Mouse (Mus musculus): Measurements from ENCODE around the gene Nsd2. TPM values are rescaled to one million over a fixed set of nuclear protein-coding genes. Genes with fewer than 3 reads are reported as not detected.
"Not testable (repeated sequence)": the region's sequence is repeated elsewhere in the genome, so short reads cannot be mapped to it uniquely, and the experiment has no call there.

The Nsd2 gene
- total RNA-seq, 1 experiment from 2014 or later = 55.2 TPM

DNA sequence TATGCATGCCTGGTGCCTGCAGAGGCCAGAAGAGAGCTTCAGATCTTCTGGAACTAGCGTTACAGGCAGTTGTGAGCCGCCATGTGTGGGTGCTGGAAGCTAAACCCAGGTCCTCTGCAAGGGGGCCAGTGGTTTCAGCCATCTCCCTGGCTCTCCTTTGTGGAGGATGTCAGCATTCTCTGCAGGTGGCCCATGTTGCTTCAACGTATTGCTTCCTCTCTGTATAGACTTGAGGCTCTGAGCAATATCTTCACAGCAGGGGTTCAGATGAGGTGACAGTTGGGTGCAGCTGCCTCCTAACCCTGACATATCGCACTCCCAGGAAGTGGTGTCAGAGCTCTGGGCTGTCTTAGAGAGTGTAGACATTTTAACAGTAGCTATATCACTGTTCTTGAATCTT is 30.9 kb downstream of the Nsd2 start:
- no peak for DNase-seq

DNA sequence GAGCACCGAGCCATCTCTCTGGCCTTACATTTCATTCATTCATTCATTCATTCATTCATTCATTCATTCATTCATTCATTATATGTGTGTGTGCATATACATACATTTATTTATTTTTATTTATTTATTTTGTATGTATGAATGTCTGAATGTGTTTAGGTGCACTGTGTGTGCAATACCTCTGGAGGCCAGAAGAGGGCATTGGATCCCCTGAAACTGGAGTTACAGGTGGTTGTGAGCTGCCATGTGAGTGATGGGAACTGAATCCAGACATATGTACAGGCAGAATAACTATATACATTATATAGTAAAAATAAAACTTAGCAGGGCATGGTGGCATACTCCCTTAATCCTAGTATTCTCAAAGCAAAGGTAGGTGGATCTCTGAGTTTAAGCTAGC is 32.6 kb downstream of the Nsd2 start:
- DNase-seq = no peak

DNA sequence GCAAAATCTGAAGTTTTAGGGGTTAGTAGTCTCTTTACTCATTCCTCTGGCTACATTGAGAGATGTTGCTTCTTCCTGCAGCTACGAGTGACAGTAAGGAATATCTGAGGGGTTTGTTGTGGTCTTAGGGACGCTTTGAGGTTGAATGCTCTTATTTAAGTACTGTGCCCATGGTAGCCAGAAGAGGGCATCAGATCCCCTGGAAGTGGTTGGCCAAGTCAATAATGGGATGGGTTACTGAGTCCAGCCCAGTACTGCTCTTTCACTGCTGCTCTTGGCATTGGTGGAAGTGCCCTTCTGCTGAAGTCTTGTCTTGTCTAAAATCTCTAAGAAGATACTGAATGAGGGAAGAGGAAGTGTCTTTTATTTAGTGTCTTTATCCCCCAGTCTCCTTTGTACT is 33.5 kb downstream of the Nsd2 start:
- no peak for DNase-seq

DNA sequence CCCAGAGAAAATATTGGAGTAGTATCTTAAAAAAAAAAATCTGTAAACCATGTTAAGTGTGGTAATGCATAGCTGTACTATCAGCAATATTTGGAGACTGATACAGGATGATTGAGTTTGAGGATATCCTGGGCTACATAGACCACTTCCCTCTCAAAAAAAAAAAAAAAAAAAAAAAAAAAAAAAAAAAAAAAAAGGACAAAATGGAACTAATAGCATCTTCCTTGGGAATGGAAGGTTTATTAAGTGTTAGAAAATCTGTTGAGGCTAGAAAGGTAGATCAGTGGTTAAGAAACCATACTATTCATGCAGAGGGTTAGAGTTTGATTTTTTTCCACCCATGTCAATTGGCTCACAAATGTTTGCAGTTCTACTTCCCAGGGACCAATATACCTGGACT is 37.2 kb downstream of the Nsd2 start:
- no peak for DNase-seq

DNA sequence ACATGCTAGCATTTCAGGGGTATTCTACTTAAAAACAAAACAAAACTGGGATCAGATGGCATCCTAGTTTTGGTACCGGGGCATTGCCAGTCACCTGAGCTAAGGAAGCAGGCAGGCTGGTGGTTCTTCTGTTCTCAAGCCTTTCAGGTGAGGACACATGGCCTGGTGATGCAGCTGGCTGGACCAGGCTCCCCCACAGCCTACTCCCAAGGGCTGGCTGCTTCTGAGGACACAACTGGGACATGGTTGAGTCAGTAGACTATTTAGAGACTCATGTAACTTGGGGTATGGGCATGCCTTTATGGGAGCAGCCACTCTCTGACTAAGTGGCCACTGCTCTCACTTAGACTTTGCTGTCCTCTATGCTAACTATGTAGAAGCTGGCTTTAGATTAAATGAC is 54.9 kb downstream of the Nsd2 start:
- no peak for DNase-seq

DNA sequence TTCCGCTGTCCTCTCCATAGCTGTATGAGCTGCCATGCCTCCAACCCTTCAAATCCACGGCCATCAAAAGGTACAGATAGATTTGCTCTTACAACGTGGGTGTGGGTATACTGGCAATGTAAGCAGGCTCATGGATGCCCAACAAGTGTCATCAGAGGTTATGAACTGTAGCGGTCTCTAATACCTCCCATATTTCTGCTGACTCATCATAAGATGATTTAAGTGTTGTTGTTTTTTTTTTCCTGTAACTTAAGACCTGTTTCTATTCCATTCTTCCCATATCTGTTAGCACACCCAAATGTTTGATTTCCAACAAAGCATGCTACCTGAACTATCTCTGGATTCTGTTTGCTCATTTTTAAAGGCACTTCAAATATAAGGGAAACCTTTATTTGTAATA is 60.6 kb downstream of the Nsd2 start:
- no peak for DNase-seq

DNA sequence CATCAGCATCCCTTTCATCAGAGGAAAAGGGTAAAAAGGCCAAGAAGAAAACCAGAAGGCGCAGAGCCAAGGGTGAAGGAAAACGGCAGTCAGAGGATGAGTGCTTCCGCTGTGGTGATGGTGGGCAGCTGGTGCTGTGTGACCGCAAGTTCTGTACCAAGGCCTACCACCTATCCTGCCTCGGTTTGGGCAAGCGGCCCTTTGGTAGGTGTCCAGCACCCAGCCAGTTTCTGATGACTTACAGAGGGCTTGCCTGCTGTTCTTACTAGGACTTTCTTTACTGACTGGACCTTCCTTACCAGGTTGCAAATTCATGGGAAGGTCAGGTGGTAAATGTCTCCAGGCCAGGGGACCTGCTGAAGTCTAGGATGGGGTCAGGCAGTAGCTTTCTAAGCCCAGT is 72.9 kb downstream of the Nsd2 start:
- DNase-seq = no peak

DNA sequence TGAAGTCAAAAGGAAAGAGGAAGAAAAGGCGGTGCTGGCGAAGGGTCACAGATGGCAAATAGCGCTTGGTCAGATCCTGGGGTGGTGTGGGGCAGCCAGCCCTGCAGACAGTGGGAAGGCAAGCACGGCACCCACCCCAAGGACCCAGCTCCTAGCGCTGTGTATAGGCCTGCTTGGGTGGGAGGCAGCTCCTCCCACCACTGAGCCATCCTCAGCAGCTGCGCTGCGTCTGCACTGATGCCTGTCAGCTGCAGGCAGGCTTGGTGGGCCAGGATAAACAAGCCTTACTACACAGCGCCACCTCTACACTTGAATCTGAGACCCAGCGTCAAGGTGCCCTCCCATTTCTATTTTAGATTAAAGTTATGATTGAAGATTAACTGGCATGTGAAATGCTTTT is 74.6 kb downstream of the Nsd2 start:
- no peak for DNase-seq

DNA sequence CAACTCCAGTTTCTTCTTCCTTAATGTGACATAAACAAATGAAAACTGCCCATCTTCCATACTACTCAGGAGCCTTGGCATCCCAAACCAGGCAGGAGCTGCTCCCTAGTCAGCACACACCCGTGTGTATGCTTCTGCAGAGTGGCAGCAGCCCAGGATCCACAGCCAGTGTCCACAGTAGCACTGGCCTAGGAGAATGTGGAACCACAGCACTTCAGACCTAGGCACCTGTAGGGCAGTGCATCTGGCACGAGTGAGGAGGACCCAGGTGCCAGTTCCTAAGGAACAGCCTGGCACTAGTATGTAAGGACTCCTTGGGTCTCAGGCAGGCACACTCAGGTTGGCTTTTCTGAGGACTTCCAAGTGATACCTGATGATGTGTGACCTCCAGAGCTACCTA is 76.6 kb downstream of the Nsd2 start:
- no peak for DNase-seq

DNA sequence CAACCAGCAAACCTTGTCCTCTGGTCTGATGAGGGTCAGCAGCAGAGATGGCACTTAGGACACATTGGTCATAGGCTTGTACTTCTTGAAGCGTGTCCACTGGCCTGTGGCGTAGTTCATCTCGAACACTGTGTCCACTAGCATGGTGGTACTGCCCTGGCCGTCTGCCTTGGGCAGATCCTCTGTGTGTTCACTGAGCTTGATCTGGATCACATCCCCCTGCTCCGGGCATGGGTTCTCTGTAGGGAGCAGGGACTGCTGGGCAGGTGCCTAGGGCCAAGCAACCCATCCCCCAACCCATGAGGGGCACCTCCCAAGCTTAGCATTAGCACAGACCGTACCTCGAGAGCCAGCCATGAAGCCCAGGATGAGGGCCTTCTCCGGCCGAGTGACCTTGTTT is 78.1 kb downstream of the Nsd2 start:
- DNase-seq = no peak

DNA sequence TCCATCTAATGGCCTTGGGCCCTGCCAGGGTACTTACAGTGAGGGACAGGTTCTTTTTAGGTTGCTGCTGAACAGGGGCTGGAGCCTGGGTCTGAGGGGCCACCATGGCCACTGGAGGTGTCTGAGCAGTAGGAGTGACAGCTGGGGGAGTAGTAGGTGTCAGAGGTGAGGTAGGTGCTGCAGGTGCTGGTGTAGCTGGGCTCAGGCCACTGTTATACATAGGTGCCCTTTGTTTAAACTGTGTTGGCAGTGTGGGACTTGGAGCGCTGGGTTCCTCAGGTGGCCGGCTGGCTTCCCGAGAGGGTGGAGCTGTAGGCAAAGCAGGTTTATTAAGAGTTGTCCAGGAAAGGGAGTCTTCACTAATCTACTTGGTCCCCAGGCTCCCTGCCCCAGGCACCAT is 78.7 kb downstream of the Nsd2 start:
- DNase-seq = no peak

DNA sequence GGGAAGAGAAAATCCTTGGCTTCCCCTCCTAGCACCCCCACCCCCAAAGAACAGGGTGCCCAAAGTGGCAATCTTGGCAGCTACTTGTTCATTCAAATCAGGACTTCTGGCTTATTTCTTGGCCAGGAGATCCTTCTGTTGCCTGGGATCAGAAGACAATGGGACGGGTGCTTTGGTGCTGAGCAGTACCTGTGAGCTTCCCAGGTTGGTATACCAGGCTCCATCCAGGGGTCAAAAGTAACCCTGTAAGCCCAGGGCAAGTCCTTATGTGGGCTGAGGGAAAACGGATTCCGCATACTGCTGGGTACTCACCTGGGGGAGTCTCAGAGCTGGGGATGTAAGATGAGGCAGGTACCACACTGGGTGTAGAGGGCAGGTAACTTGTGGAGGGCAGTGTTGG is 79.6 kb downstream of the Nsd2 start:
- DNase-seq = no peak

DNA sequence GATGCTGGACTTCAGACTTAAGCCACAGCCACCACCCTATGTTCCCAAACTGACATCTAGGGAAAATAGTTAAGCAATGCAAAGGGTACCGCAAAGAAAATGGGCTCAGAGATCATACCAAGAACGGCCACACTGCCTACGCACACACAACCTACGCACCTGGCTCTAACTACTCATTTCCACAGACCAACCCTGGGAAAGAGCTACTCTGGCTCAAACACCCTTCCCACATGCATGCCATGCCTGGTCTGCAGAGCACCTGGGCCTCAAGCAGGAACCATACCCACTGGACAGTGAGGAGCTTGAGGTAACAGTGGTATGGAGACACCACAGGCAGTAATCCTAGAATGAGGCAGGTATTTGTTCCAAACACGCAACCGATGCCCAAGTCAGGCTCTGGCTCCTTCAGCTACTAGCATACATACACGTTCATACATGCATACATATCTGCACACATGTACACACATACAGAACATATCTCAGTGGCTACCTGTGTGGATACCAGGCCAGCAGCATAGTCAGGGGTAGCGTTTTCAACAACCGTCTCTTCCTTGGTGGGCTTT is 80.3 kb downstream of the Nsd2 start:
- no peak for DNase-seq

DNA sequence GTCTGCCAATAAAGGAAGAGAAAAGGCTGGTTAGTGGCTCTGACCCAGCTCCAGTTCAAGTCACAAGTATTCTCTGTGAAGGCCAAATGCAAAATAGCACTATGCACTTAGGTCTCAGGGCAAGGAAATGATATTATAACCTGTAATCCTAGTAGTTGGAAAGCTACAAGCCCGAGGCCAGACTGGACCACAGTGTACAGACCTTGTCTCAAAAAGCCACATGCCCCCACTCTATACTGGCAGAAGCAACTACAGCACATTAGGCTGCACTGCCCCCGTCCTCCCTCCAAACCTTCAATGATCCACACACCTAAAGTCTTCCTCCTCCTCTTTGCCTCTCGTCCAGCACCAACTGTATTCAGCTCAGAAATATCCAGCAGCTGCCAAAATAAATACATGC is 80.8 kb downstream of the Nsd2 start:
- no peak for DNase-seq

DNA sequence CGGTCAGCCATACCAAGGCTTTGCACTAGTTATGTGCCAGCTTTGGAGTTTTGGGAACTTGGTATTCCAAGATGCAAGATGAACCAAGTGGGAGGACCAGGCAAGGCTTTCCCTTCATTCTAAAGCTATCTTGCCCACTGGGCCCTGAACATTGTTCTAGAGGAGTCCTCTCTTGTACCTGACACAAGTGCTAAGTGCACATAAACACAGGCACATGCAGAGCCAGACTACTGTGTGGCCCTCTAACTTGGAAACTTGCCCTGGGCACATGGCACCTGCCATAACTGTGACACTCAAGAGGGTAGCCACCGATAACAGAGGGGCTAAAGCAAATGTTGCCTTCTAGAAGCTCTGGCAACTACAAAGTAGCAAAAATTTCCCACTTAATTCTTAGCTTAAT is 82.2 kb downstream of the Nsd2 start:
- no peak for DNase-seq

DNA sequence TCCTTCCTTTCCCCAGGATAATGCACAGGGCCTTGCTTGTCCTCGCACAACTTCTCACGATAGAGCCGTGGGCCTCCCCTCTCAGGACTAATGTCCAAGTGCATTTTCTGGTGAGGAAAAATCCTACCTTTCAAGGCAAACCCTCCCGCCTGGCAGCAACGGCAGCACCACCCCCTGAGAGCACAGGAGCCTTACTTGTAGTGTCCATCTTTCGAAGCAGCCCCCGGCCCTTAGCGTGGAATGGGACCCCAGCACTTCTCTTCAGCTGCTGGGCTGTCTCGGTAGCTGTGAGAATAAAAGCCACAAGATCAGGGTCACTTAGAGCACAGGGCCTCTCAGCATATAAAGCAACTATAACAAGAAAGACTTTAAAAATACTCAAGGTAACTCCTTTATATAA is 82.7 kb downstream of the Nsd2 start:
- no peak for DNase-seq

DNA sequence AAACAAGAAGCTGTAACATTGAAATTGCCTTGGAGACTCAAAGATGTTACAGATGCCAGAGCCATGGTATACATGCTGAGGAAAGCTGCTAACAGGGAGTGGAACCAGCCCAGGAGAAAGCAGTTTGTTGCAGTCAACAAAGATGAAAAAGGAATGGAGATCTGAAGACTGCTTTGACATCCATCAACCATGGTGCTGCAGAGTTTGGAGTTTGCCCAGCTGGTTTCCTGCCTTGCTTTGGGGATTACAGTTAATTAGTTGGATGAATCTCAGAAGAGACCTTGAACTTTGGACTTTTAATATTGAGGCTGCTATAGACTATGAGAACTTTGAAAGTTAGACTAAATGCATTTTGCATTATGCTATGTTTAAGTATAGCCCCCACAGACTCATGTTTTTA is 94.5 kb downstream of the Nsd2 start:
- not testable (repeated sequence) for DNase-seq

DNA sequence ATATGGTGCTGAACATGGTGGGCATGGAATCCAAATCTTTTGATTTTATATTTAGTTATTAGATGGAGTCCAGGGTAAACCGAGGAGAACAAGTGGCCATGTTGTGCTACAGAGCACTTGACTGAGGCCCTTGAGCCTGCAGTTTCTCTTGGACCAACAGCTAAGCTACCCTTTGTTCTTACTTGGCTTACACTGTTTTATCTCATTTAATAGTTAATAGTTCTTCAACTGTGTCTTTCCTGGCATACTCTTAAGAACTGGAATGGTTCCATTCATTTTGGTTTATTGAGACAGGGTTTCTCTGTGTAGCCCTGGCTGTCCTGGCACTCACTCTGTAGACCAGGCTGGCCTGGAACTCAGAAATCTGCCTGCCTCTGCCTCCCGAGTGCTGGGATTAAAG is 96.1 kb downstream of the Nsd2 start:
- DNase-seq = not testable (repeated sequence)

DNA sequence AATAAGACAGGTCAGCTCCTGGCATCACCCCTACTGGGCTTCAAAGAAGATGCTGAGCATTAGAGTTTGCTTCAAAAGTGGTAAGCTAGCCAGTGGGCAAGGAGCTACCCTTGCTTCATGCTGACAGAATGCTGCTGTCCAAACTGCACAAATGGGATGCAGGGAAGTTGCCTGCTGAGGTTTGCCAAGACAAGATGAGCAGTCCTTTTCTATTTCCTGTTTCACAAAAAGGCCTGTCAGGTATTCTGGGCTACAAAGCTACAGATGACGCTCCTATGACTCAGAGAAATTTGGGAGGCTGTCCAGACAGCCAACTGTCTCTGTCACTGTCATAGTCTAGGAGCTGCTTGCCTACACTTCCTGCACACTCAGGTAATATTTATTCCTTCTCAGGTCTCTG is 98.9 kb downstream of the Nsd2 start:
- no peak for DNase-seq

DNA sequence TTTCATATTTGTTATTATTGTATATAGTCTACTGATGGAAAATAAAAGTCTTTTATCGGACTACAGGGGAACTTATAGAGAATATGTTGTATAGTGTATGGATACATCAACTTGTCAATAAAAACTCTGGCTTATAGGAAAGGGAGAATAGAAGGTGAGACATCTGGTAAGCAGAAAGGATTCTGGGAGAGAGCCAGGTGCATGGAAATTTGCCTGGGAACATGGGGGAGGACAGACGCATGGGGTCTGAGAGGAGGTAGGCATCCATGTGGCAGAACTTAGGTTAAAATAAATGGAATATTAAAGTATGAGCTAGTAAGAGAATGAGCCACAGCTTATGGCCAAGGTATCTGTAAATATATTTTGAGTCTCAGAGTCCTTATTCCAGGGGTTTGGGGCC is 99.5 kb downstream of the Nsd2 start:
- no peak for DNase-seq

DNA sequence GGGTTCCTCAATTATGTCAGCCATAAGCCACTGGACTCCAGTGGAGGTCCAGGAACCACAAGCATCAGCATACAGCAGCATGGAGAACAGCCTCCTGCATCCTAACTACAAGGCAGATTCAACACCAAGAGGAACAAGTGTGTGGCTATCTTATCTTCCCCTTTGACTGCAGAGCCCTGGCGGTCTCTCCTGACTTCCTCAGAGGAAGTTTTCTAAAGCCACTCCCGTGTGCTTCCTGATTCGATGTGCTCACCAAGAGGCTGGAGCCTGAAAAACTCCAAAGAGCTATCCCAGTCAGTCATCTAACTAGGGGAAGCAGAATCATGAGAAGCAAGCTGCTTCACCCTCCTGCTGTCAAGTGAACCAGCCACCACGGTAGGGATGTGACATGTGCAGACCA is 100.4 kb downstream of the Nsd2 start:
- no peak for DNase-seq

DNA sequence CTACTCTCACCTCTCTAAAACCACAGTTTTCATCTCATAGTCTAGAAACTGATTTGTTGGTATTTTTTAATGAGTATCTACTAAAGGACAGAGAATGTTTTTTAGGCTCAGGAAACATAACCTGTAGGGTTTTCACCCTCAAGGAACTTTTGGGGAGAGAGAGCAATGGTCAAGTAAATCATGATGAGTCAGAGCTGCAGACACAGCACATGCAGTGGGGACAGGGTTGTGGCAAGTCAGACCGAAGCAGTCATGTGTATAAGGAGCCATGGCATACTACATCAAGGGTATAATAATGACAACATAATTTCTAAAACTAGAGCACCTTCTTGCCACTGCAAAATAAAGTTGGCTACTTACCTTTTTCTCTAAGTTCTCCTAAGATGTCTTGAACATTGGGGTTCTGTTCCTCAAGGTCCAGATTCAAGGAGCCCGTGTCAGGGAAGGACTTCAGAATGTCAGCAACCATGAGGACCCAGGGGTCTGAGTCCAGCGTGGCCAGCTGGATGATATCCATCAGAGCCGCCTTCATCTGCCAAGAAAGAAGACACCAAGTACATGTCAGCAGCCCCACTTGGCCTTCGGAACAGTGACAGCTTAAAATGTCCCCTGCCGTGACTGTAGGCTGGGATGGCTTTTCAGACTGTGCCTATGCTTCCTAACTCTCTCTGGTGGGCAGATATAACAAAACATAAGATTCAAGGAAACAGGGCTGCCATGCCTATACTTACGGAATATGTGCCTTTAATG is 101.1 kb downstream of the Nsd2 start:
- DNase-seq = no peak

DNA sequence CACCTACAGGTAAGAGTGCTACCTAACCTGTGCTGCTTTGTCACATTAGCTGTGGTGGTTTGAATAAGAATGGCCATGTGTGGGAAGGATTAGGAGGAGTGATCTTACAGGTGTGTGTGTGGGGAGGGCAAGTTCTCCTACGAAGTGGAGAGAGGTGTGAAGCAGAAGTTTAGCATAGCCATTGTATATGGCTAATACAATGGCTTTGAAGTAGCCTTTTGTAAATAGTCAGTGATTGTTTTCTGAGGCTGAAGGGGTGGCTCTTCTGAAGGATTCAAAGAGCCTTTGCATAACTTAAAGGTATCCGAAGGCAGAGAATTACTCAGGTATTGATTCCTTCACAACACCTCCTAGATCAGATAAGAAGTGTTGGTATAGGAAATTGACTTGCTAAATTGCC is 102.0 kb downstream of the Nsd2 start:
- DNase-seq = no peak

DNA sequence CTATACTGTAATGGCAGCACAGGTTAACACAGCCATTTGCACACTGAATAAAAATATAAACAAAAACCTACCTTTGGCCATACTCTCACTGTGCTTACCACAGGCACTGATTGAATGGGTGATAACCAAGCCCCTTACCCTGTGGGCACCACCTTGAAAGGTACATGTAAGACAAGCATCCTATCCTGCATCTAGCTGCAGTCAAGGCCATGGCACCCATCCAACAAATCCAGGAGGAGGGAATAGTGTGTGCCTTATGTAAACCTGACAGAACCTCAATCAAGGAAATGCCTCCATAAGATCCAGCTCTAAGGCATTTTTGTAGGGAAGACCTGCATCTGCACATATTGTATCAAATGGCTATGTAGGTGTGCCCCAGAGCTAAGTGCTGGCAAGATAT is 105.6 kb downstream of the Nsd2 start:
- DNase-seq = peak; percentile 16

DNA sequence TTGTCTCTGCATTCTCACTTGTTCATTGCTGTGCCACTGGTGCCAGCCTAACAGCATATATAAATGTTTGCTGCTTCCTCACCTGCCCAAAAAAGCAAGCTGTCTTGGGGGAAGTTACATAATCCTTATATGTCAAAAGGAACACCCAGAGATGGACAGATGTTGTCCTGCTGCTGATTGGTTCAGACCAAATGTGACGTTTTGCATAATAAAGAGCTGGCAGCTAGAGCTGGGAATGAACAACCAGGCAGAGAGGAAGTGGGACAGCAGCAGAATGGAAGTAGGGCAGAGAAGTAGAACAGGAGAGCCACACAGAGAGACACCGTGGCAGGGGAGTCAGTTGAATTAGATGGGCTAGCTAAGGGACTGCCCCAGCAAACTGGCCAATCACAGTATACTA is 111.9 kb downstream of the Nsd2 start:
- DNase-seq = no peak
